Mouse (Mus musculus) MEL (cell line): ENCODE results near the gene Fam208b.

Source experiments
- E2F4 ChIP-seq: IDR thresholded peaks from 2 replicates; pipeline ENCODE4 v1.6.1; 2011; ENCODE audit warnings: low read depth, low read length, improper control_type of control experiment, borderline replicate concordance
- EP300 ChIP-seq, 2 experiments: IDR thresholded peaks; 2 replicates each; pipeline ENCODE4 v1.6.1; 2011; ENCODE audit warnings: improper control_type of control experiment in 2 of 2, low read length in 2 of 2, low read depth in 1 of 2, mild to moderate bottlenecking in 1 of 2
- ETS1 ChIP-seq: IDR thresholded peaks from 2 replicates; pipeline ENCODE4 v1.6.1; 2012; ENCODE audit warnings: low read depth, mild to moderate bottlenecking, inconsistent platforms, low read length, improper control_type of control experiment, moderate library complexity
- MYB ChIP-seq: IDR thresholded peaks from 2 replicates; pipeline ENCODE4 v1.6.1; 2011; ENCODE audit warnings: mild to moderate bottlenecking, low read depth, low read length, improper control_type of control experiment
- ZNF384 ChIP-seq: IDR thresholded peaks from 2 replicates; pipeline ENCODE4 v1.6.1; 2012; ENCODE audit warnings: low read depth, mild to moderate bottlenecking, inconsistent platforms, low read length, improper control_type of control experiment

- no peak for TF ChIP-seq EP300 (IDR thresholded peaks at IDR 0.05; ENCODE audit: low read depth in 1 of 2, low read length in 2 of 2)
- no peak for TF ChIP-seq ETS1
- no peak for TF ChIP-seq MYB
- TF ChIP-seq ZNF384 = no peak
- no peak for TF ChIP-seq E2F4
These were observed 35.0 kb upstream of the Fam208b start for GRCm38 (mm10) chr13:3645919-3646318.
